Mouse (Mus musculus): ENCODE data around the gene Napsa.

Gene Napsa

DNA sequence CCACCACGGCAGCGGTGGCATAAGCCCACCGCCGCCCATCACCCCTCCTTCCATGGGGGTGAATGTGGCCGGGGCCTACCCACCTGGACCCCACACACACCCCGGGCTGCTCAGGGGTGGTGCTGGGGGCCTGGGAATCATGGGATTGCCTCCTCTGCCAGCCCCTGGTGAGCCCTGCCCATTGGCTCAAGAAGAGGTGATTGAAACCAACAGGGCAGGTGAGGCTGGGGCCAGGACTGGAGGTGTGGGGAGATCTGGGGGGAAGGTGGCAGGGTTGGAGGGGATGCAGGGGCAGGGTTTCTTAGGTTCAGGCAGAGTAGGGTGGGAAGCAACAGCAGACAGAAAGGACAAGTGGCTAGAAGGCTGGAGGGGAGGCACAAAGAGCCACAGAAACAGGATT, 23.9 kb downstream of the Napsa start:
- no peak for DNase-seq (ENCODE audit: low spot score)

- no peak for DNase-seq (ENCODE audit: low spot score)
Measured at GRCm38 (mm10) chr7:44596996-44597538, 24.9 kb downstream of the Napsa start.

DNA sequence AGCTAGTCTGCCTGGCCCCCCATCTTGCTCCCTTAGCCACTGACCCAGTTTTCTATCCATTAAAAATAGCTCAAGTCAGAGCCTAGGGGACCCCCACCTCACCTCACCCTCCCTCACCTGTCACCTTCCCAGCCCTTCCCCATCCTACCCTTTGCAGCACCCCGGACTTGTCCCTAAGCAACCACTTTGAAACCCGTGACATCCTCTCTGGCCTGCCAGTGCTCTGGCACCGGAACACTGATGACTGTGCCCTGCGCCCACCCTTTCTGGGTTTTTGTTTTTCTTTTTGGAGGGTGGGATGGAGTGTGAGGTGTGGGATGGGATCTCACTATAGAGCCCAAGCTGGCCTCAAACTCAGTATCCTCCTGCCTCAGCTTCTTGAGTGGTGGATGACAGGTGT, 25.5 kb downstream of the Napsa start:
- no peak for DNase-seq (ENCODE audit: low spot score)

DNA sequence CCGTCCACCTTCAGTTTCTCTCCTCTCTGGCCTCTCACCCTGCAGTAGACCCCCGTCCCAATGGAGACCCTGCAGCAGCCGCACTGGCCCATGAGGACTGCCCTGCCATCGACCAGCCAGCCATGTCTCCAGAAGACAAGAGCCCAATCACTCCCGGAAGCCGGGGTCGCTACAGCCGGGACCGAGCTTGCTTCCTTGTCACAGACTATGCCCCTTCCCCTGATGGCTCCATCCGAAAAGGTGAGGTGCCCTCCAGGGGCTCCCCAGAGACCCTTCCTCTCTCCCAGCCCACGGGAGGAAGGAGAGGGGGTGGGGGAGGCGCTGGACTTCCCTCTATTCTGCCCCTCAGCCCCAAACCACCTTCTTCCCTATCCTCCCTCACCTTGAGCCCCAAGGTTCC, 26.2 kb downstream of the Napsa start:
- DNase-seq (ENCODE audit: low spot score): no peak

- no peak for DNase-seq (ENCODE audit: low spot score)
Measured at GRCm38 (mm10) chr7:44600691-44601262, 28.6 kb downstream of the Napsa start.

GRCm38 (mm10) chr7:44601646-44602045, 29.5 kb downstream of the Napsa start:
- DNase-seq (ENCODE audit: low spot score): no peak

DNA sequence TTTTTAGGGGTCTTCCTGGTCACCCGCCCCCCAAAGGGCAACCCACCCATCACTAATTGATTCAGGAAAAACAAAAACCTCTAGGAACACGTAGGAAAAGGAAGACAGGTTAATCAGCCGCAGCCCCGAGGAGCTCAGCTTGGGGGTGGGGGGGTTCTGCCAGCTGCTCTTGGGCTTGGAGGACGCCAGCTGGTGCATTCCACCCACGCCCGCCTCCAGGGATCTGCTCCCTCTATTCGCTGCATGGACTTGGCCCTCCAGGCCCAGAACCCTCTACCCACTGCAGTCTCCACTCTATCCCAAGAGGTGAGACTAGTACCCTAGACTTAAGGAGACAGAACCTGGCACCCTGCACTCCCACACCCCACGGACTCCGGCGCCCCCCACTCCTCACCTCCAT, 30.3 kb downstream of the Napsa start:
- DNase-seq (ENCODE audit: low spot score): no peak

DNA sequence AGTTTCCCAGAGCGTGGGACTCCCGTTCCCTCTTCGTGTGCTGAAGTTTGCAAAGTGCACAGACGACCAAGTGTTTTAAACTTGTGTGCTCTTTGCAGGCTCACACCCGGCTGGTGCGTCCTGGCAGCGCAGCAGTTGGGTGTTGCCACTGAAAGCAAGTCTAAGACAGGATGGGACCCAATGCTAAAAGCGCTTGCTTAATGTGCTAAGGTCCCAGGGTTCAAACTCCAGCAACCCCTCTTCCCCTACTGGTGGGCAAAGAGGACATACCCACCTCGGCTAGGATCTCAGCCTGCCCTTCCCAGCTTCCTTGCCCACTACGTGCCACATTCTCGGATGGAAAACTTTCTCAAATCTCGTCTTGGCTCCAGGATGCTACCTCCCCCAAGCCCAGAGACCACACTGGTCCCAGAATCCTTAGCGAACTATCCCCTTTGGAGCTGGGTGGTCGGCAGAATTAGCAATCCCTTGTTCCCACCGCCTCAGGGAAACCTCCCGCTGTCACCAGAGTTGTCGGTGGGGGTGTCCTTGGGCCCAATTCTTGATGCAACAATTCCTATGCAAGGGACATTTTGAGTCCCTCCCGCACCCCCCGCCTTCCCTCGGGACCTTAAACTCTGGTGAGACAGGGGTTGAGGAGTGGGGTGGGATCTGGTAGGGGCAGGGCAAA, 31.1 kb downstream of the Napsa start:
- no peak for DNase-seq (ENCODE audit: low spot score)

- no peak for DNase-seq (ENCODE audit: low spot score)
Measured at GRCm38 (mm10) chr7:44604139-44604606, 32.0 kb downstream of the Napsa start.

DNA sequence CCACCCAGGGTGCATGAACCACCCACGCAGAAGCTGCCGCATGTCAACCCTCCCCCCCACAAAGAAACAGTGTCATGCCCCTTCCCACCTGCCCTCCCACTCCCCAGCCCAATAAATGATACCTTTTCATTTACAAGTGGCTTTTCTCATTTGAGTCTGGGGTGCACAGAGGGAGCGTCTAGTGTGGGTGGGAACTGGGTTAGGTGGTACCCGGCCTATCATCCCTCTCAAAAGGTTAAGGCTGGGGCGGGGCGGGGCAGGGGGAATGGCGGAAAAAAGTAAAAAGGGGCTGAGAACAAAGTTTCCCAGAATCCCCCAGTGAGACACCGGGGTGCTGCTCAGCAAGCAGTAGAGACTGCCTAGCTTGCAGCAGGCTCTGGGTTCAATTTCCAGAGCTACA, 32.4 kb downstream of the Napsa start:
- DNase-seq (ENCODE audit: low spot score): no peak

- no peak for DNase-seq (ENCODE audit: low spot score)
Measured at GRCm38 (mm10) chr7:44605436-44605835, 33.3 kb downstream of the Napsa start.

DNA sequence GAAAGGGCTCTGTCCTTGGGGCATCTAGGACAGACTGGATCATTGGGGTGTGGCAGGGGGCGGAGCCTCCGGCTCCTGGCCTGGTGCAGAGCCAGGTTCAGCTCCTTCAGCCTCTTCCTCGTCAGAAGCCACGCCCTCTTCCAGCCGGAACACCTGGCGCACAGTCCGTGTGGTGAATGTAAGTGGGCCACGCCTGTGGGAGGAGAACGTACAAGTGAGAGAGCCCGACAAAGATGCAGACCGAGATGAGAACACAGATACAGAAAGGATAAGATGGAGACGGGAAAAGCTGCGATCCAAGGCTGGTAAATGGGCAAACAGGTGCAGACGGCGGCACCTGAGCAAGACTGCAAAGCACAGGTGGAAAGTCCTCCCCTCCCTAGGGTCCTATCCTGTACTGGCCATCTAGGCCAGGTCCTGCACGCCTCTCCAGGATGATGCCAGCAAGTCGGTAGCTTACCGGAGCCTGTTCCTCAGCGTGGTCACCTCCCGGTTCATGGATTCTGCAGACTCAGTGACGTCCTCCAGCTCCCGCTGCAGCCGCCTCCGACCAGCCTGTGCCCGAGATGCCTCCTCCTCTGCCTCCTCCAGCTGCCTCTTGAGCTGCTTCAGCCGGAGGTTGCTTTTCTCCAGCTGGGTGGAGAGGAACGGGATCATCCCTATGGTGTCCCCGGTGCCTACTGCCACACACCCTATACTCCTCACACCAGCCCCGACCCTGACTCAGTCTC, 34.2 kb downstream of the Napsa start:
- DNase-seq (ENCODE audit: low spot score): no peak

- no peak for DNase-seq (ENCODE audit: low spot score)
Measured at GRCm38 (mm10) chr7:44612192-44612591, 40.0 kb downstream of the Napsa start.

GRCm38 (mm10) chr7:44614041-44614688, 42.0 kb downstream of the Napsa start:
- DNase-seq (ENCODE audit: low spot score): no peak

- no peak for DNase-seq (ENCODE audit: low spot score)
Measured at GRCm38 (mm10) chr7:44615309-44615708, 43.1 kb downstream of the Napsa start.

- no peak for DNase-seq (ENCODE audit: low spot score)
Measured at GRCm38 (mm10) chr7:44615987-44616386, 43.8 kb downstream of the Napsa start.

DNA sequence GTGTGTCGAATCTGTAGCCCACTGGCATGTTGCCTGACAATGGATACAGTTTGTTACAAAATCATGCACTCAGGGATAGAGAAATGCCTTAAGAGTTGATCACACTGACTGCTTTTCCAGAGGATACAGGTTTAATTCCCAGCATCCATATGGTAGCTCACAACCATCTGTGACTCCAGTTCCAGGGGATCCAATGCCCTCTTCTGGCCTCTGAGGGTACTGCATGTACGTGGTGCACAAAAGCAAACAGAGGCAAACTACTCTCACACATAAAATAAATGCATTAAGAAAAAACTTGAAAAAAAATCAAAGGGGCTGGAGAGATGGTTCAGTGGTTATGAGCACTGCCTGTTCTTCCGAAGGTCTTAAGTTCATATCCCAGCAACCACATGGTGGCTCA, 44.9 kb downstream of the Napsa start:
- no peak for DNase-seq (ENCODE audit: low spot score)

DNA sequence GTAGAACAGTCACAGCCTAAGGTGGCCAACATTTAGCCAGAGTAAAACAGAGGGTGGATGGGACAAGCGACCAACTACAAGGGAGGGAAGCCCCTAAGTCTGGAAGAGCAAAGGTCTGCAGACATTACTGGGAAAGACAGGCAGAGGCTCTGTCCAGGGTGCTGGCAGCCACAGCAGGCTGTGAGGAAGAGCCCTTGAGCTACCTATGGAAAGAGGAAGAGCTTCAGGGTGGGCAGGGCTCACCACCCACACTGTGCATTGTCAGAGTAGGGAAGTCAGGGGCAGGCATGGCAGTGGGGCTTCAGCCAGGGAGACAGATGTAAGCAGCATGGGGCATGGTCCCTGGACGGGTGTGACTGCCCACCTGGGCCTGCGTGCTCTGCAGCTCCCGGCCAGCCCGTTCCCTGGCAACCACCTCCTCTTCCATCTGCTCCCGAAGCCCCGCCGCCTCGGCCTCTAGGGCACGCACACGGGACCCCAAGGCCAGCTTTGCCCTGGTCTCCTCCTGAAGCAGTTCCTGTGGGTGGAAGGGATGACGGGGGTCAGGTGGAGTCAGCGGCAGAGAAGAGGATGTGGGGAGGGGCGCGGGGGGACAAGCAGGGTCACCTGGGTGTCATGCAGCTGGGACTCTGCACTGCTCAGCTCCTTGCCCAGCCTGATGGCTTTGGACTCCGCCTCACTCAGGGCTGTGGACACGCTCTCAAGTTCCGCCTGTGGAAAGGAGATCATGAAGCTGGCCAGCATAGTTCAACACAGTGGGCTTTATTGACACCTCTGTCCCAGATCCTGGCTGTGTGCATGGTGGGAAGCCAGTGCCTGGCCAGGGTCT, 51.7 kb downstream of the Napsa start:
- DNase-seq (ENCODE audit: low spot score): no peak

- no peak for DNase-seq (ENCODE audit: low spot score)
Measured at GRCm38 (mm10) chr7:44624543-44624826, 52.3 kb downstream of the Napsa start.

DNA sequence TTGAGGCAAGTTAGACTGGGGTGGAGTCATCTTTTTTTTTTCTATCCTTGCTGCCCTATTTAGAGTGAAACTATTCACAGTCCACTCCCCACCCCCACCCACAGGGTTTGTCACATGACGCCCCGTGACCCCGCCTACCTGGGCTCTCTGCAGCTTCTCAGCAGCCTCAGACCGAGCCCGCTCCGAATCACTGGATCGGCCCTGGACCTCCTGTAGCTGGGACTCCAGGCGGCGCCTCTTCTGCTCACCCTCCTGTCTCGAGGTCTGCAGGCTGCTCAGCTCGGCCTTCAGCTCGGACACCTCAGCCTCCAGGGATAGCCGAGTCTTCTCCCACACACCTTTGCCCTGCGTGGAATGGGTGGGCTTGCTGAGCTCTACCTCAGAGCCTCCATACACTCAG, 52.6 kb downstream of the Napsa start:
- no peak for DNase-seq (ENCODE audit: low spot score)

GRCm38 (mm10) chr7:44625241-44626067, 53.3 kb downstream of the Napsa start:
- no peak for DNase-seq (ENCODE audit: low spot score)
